ENCODE assay signal across 10 mouse cellular contexts in genomic region chr2:103577752-103578662, GRCm38 (mm10). TPM values are rescaled to one million over a fixed set of nuclear protein-coding genes. Genes with fewer than 3 reads are reported as not detected.
DNase-seq lines count a peak whose midpoint lies in the region; ATAC-seq and TF ChIP-seq lines count a peak whose summit lies in the region.
"Had no signal": no experiment of that assay in that cellular context is flagged by ENCODE, and none has a peak within 500 bp of the region (broad histone marks: within the 10 kb centered on the region; RNA-seq: fewer than 3 reads in every experiment).

No protein-coding gene starts in this region.

- peaks cover 64% of the 10 kb centered on the region for H3K4me1 ChIP-seq in embryonic facial prominence, embryonic 13.5 days
- peaks cover 73% of the 10 kb centered on the region for H3K4me1 ChIP-seq in heart, postnatal 0 days (ENCODE audit: control insufficient read depth, insufficient read depth)
- peaks cover 14% of the 10 kb centered on the region for H3K4me1 ChIP-seq in lung, embryonic 16.5 days (replicated peaks; ENCODE audit: control insufficient read depth, insufficient read depth, low read length)
- H3K4me1 ChIP-seq in hindbrain, embryonic 14.5 days (replicated peaks; ENCODE audit: control insufficient read depth, insufficient read depth, low read length), result peaks cover under 1% of the 10 kb centered on the region; the same call in 1 of the 2 replicates

- WGBS in embryonic facial prominence, embryonic 13.5 days, result 35% methylated on average over 7 of the region's 7 CpGs
- 26% methylated on average over 7 of the region's 7 CpGs for WGBS in heart, postnatal 0 days
- 46% methylated on average over 7 of the region's 7 CpGs for WGBS in lung, embryonic 16.5 days
- WGBS in hindbrain, embryonic 14.5 days, result 85% methylated on average over 7 of the region's 7 CpGs

- TF ChIP-seq EP300 in heart, postnatal 0 days (IDR thresholded peaks at IDR 0.05; ENCODE audit: low read depth), result no peak

- H3K27me3 ChIP-seq in embryonic facial prominence, embryonic 13.5 days, result no peaks in the 10 kb centered on the region
- no peaks in the 10 kb centered on the region for H3K27me3 ChIP-seq in heart, postnatal 0 days (ENCODE audit: control insufficient read depth, insufficient read depth, low read length)
- no peaks in the 10 kb centered on the region for H3K27me3 ChIP-seq in lung, embryonic 16.5 days (ENCODE audit: control insufficient read depth, insufficient read depth, low read depth, low read length)
- no peaks in the 10 kb centered on the region for H3K27me3 ChIP-seq in hindbrain, embryonic 14.5 days (ENCODE audit: control insufficient read depth, insufficient read depth, low read length)
- H3K27me3 ChIP-seq: kidney, embryonic 15.5 days; neural tube, embryonic 12.5 days had no signal

- H3K9ac ChIP-seq in embryonic facial prominence, embryonic 13.5 days, result no peak overlapping the region
- 0 out of 2 replicates have a peak overlapping the region, but pooled peaks have one; percentile 13 for H3K9ac ChIP-seq in heart, postnatal 0 days (replicated peaks; ENCODE audit: low read depth, low read length)
- no peak overlapping the region for H3K9ac ChIP-seq in lung, embryonic 16.5 days (ENCODE audit: low read length)
- no peak overlapping the region for H3K9ac ChIP-seq in hindbrain, embryonic 14.5 days
- H3K9ac ChIP-seq: kidney, embryonic 15.5 days; neural tube, embryonic 12.5 days had no signal

- no peaks in the 10 kb centered on the region for H3K9me3 ChIP-seq in embryonic facial prominence, embryonic 13.5 days
- no peaks in the 10 kb centered on the region for H3K9me3 ChIP-seq in heart, postnatal 0 days (replicated peaks; ENCODE audit: control insufficient read depth, low read length)
- H3K9me3 ChIP-seq in lung, embryonic 16.5 days (ENCODE audit: control insufficient read depth, low read length), result no peaks in the 10 kb centered on the region
- no peaks in the 10 kb centered on the region for H3K9me3 ChIP-seq in hindbrain, embryonic 14.5 days (ENCODE audit: control insufficient read depth, low read length)
- H3K9me3 ChIP-seq: kidney, embryonic 15.5 days; neural tube, embryonic 12.5 days had no signal

- no peak for ATAC-seq in embryonic facial prominence, embryonic 13.5 days (ENCODE audit: insufficient number of reproducible peaks, insufficient read depth, low FRiP score, low TSS enrichment, low read depth)
- peak; percentile 87 for ATAC-seq in heart, postnatal 0 days (ENCODE audit: insufficient read depth, low read depth)
- peak; percentile 92 for ATAC-seq in lung, embryonic 16.5 days (ENCODE audit: low read depth)
- ATAC-seq in megakaryocyte-erythroid progenitor cell, adult 5-6 weeks (replicated peaks; ENCODE audit: low FRiP score, low TSS enrichment, poor library complexity, severe bottlenecking), result no peak
- no peak for ATAC-seq in hindbrain, embryonic 14.5 days (ENCODE audit: low FRiP score)

- intact Hi-C loops in left cerebral cortex, postnatal 4 days (cut with DNase I), result no loop called here

- H3K27ac ChIP-seq in embryonic facial prominence, embryonic 13.5 days, result peak overlapping the region; percentile 3; the same call in 1 of the 2 replicates
- peak overlapping the region; percentile 91 for H3K27ac ChIP-seq in heart, postnatal 0 days (ENCODE audit: low read depth)
- peak overlapping the region; percentile 50 for H3K27ac ChIP-seq in lung, embryonic 16.5 days (ENCODE audit: low read length)
- H3K27ac ChIP-seq in hindbrain, embryonic 14.5 days, result no peak overlapping the region
- H3K27ac ChIP-seq: kidney, embryonic 15.5 days; neural tube, embryonic 12.5 days had no signal

- H3K36me3 ChIP-seq in embryonic facial prominence, embryonic 13.5 days, result no peaks in the 10 kb centered on the region
- H3K36me3 ChIP-seq in heart, postnatal 0 days (replicated peaks; ENCODE audit: control insufficient read depth, insufficient read depth, low read length), result no peaks in the 10 kb centered on the region
- H3K36me3 ChIP-seq in lung, embryonic 16.5 days (ENCODE audit: control insufficient read depth, insufficient read depth, low read length), result no peaks in the 10 kb centered on the region
- no peaks in the 10 kb centered on the region for H3K36me3 ChIP-seq in hindbrain, embryonic 14.5 days (replicated peaks; ENCODE audit: control insufficient read depth, insufficient read depth)
- H3K36me3 ChIP-seq: kidney, embryonic 15.5 days; neural tube, embryonic 12.5 days had no signal

- no peak overlapping the region for H3K4me2 ChIP-seq in embryonic facial prominence, embryonic 13.5 days
- peak overlapping the region; percentile 35 for H3K4me2 ChIP-seq in heart, postnatal 0 days (ENCODE audit: low read depth, low read length)
- H3K4me2 ChIP-seq in lung, embryonic 16.5 days (ENCODE audit: low read depth, low read length), result no peak overlapping the region
- no peak overlapping the region for H3K4me2 ChIP-seq in hindbrain, embryonic 14.5 days (replicated peaks)
- H3K4me2 ChIP-seq: kidney, embryonic 15.5 days; neural tube, embryonic 12.5 days had no signal

- DNase-seq in gastrocnemius, adult 8-10 months (ENCODE audit: low spot score in 2 of 2), result peak; percentile 64 to 76
- DNase-seq in heart, postnatal 0 days (ENCODE audit: low spot score), result peak; percentile 77
- no peak for DNase-seq in hindbrain, embryonic 14.5 days (ENCODE audit: low spot score)
- no peak for DNase-seq in adrenal gland, postnatal 14 days
- DNase-seq in left cerebral cortex, postnatal 4 days, result no peak

- H3K4me3 ChIP-seq in embryonic facial prominence, embryonic 13.5 days, result no peak overlapping the region
- H3K4me3 ChIP-seq in heart, postnatal 0 days (ENCODE audit: low read depth, low read length), result no peak overlapping the region
- H3K4me3 ChIP-seq in lung, embryonic 16.5 days (ENCODE audit: low read length), result no peak overlapping the region
- no peak overlapping the region for H3K4me3 ChIP-seq in hindbrain, embryonic 14.5 days (replicated peaks; ENCODE audit: low read length)
- H3K4me3 ChIP-seq: kidney, embryonic 15.5 days; neural tube, embryonic 12.5 days had no signal

- TF ChIP-seq CTCF in heart, postnatal 0 days (IDR thresholded peaks at IDR 0.05; ENCODE audit: low read depth), result no peak

RNA-seq across cellular contexts. Expression of gene Abtb2, which starts 11.9 kb away (rescaled TPM):
- polyA plus RNA-seq in embryonic facial prominence, embryonic 13.5 days (2015; fragmentation: Nextera tagmentation; extraction: Ambion mirVana), result 17.4 and 19.7 TPM in 2 replicates
- total RNA-seq in gastrocnemius, adult 8-10 months (2022), result 1 to 10 TPM; 5.1 to 8.8 (median 7.5) TPM
- 45.9 and 53.4 TPM in 2 replicates for total RNA-seq in heart, postnatal 0 days (2014; rRNA removed; ENCODE audit: low replicate concordance)
- 12.3 and 12.6 TPM in 2 replicates for polyA plus RNA-seq in heart, postnatal 0 days (2015; fragmentation: Nextera tagmentation; extraction: Ambion mirVana)
- 6.6 and 7.7 TPM in 2 replicates for polyA plus RNA-seq in lung, embryonic 16.5 days (2015; fragmentation: Nextera tagmentation; extraction: Ambion mirVana)
- total RNA-seq in megakaryocyte-erythroid progenitor cell, adult 5-6 weeks (2014; fragmentation: Nextera tagmentation), result 0.57 and 1.4 TPM in 2 replicates
- 0.42 and 0.99 TPM in 2 replicates for total RNA-seq in megakaryocyte-erythroid progenitor cell, adult 5-6 weeks (2017)
- polyA plus RNA-seq in hindbrain, embryonic 14.5 days (2014; fragmentation: Nextera tagmentation; extraction: Ambion mirVana), result 10.5 and 11.9 TPM in 2 replicates
- 12.0 and 17.0 TPM in 2 replicates for total RNA-seq in adrenal gland, postnatal 14 days (2021)
- 10 to 100 TPM in 1 of 2 experiments, 1 to 10 TPM in 1; 9.5 to 11.9 TPM for total RNA-seq in left cerebral cortex, postnatal 4 days (2021)

Comparison
In these comparisons a context has a peak if more than half of its experiments do, and no peak if none do; other contexts are left out.
1. ATAC-seq: peak in heart, postnatal 0 days (single experiment) and lung, embryonic 16.5 days (single experiment); none in embryonic facial prominence, embryonic 13.5 days (single experiment), megakaryocyte-erythroid progenitor cell, adult 5-6 weeks (single experiment) and hindbrain, embryonic 14.5 days (single experiment).
2. DNase-seq: peak in gastrocnemius, adult 8-10 months (2 of 2) and heart, postnatal 0 days (single experiment); none in hindbrain, embryonic 14.5 days (single experiment), adrenal gland, postnatal 14 days (single experiment) and left cerebral cortex, postnatal 4 days (single experiment).